Mouse (Mus musculus) cerebellum, postnatal 36 days (tissue): ENCODE measurements around the gene Cars2.
"Not testable (repeated sequence)": the region's sequence is repeated elsewhere in the genome, so short reads cannot be mapped to it uniquely, and the experiment has no call there.

Experiments
- DNase-seq, 2 experiments: peaks; one replicate each; pipeline ENCODE4 v3.0.0; 2021 to 2022; ENCODE audit warnings: mixed read lengths in 2 of 2

Gene Cars2

GRCm38 (mm10) chr8:11550281-11550948 lies at the start of gene Cars2:
Gene Cars2 (minus strand): TSS chr8:11550783.
- DNase-seq: peak; percentile 90 to 91

GRCm38 (mm10) chr8:11593222-11593884 lies 42.8 kb upstream of the Cars2 start:
- no peak for DNase-seq

DNA sequence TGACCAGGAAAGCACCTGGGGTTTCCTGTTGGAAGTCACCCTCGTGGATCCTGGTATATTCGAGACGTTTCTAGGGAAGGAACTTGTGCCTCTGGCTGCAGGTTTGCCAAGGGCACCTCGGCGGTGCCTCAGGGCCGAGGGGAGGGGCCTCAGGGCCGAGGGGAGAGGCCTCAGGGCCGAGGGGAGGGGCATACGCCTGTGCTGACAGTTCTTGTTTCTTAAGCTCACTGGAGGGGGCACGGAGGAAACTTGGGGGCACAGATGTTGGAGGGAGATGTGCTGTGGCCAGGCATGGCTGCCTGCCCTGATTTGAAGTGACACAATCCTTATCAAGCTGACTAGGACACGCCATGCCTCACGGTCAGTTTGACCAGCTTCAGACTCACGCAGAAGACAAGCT lies 41.7 kb upstream of the Cars2 start:
- DNase-seq: no peak

DNA sequence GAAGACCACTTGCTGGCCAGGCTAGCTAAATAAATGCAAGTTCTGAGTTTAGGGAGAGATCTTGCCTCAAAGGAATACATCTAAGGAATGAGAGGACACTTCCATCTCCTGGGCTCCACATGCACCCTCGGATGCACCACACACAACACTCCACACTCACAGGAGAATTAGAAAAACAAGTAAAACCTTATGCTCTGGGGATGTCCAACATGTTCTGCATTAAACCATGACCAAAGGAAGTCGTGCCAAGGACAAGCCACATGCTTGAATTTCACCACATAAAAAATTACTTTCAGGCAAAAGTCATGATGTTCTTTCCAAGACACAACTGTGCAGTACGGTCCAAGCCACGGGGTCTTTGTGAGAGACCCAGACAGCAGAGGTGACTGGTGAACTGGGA lies 41.3 kb upstream of the Cars2 start:
- no peak for DNase-seq

DNA sequence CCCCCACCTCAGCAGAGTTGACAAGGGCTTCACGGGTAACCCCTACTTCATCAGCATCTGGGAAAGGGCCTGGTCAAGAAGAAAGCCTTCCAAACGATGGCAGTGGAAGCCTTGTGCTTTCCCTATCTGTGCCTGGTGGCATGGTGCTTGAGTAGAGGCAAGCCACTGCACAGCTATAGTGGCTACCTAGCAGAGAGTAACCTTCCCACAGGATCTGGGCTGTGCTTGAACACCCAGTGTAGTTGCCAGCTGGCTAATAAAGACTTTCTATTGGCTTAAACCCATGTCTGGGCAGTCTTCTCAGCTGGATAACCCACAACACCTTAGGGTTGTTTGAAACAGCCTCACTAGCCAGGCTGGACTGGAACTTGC lies 35.8 kb upstream of the Cars2 start:
- no peak for DNase-seq

GRCm38 (mm10) chr8:11585513-11586373 lies 35.2 kb upstream of the Cars2 start:
- DNase-seq: no peak

DNA sequence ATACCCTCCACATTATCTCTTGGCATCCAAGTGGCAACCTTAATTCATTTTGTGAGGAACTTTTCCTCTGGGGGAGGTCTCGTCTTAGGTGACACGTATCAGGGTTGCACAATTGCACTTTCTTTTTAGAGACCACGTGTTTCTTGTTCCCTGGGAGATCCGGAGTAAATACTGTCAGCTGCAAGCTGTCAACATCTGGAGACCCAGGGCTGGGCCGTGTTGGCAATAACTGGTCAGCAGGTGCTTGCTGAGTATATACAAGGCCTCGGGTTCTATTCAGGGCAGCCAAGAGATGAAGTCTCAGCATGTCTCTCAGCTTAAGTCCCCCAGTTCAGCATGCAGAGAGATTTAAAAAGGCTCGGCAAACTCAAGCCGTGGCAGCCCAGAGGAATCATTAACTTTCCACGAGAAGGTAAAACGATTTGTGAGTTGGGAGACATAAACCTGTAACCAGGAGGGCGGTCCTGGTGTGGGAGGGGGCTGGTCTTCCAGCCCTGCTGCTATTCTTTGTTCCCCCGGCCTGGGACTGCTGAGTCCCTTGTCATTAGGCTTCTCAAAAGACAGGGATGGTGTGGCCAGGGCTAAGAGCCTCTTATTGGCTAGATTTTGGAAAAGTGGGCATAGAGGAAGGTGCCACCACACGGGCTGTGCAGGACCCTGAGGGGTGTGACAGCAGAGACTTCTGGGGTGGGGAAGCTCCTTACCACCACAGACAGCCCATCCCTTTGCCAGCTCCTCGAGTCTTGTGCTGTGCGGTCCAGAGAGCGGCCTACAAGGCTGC lies 25.2 kb upstream of the Cars2 start:
- no peak for DNase-seq

- DNase-seq: no peak
These were observed 24.5 kb upstream of the Cars2 start for GRCm38 (mm10) chr8:11574911-11575603.

DNA sequence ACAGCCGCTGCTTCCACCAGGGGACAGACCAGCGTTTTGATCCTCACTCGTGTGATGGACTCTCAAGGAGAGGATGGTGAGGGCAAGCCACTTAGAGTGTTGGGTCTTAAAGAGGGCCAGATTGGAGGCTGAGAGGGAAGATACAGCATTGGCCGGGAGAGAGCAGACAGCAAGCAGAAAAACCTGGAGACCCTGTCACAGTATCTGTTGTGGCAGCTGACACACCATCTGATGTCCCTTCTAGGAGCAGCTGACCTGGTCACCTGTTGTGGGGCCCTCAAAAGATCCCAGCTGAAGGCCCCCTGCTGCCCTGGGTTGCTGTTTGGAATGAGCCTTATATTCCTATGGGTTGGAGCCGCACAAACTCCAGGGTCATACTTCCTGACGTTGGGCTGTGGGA lies 21.8 kb upstream of the Cars2 start:
- no peak for DNase-seq

DNA sequence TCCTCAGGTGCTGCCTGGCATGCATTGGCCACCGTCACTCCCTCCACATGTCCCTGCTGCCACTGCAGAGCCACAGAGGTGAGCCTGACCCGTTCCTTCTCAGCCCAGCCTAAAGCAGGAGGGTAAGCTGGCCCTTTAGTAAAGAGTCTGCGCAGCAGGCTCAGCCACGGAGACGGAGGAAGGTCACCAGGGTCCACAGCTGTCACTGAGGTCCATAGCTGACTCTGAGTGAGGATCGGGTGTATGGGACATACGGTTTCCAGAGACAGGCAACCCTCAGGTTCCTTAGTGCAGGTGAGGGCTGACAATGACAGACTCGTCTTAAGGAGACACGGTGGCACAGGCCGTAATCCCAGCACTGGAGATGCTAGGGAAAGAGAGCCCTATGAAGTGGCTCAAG lies 21.4 kb upstream of the Cars2 start:
- DNase-seq: no peak

- no peak for DNase-seq
These were observed 20.2 kb upstream of the Cars2 start for GRCm38 (mm10) chr8:11570742-11571141.

- no peak for DNase-seq
These were observed 18.9 kb upstream of the Cars2 start for GRCm38 (mm10) chr8:11569260-11570097.

DNA sequence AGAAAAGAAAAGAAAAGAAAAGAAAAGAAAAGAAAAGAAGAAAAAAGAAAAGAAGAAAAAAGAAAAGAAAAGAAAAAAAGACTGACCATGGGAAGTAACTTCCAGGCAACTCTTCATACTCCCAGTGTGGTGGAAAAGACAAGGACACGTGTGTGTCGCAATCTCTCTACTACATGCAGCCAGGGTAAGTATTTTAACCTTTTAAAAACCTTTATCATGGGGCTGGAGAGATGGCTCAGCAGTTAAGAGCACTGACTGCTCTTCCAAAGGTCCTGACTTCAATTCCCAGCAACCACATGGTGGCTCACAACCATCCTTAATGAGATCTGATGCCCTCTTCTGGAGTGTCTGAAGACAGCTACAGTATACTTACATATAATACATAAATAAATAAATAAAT lies 17.6 kb upstream of the Cars2 start:
- DNase-seq: not testable (repeated sequence)

GRCm38 (mm10) chr8:11564721-11565120 lies 14.1 kb upstream of the Cars2 start:
- no peak for DNase-seq

DNA sequence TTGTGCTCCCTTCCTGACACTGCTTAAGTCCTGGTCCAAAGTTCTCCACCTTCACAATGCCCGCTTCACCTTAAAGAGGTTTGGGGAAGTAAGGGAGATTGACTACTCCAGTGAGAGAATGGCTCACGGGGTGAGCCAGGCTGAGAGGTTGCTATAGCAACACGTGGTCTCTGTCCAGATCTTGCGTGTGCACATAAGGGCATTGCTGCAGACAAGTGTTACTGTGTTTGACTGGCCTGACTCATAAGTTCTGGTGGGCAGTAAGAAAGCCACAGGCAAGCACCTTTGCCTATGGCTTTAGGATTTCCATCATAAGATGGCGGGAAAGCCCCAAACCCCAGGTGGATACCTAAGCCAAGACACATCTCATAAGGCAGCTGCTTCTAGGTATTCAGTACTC lies 13.7 kb upstream of the Cars2 start:
- no peak for DNase-seq

DNA sequence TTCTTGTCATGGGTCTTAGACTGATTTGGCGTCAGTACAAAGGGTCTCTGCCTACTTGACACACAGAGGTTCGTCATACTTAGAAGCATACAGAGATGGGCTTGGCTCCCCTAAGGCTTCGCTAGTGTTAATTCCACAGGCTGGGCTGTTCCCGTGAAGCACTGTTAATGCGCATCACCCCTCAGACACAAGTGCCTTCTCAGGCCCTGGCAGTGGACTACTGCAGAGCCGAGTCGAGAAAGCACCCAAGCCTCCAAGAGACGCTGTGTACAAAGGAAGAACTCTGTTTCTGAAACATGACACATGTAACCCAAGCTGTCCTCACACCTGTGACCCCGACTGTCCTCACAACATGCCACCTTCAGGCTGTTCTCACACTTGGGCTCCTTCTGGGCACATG lies 9.6 kb upstream of the Cars2 start:
- no peak for DNase-seq

DNA sequence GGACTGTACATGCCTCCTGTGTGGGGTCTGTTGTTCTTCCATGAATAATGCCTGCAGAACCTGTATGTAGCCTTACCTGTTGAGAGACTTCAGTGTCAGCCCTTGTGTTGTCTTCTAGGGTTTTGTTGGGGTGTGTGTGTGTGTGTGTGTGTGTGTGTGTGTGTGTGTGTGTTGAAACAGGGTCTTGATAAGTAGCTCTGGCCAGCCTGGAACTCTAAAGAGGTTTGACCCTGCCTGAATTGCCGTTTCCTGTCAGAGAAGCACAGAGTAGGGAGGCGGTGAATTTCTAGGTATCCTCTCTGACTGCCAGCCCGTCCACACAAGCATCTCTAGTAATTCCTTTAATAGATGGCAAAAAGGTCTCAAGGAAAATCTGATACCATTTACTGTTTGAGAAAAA lies 8.9 kb upstream of the Cars2 start:
- no peak for DNase-seq

DNA sequence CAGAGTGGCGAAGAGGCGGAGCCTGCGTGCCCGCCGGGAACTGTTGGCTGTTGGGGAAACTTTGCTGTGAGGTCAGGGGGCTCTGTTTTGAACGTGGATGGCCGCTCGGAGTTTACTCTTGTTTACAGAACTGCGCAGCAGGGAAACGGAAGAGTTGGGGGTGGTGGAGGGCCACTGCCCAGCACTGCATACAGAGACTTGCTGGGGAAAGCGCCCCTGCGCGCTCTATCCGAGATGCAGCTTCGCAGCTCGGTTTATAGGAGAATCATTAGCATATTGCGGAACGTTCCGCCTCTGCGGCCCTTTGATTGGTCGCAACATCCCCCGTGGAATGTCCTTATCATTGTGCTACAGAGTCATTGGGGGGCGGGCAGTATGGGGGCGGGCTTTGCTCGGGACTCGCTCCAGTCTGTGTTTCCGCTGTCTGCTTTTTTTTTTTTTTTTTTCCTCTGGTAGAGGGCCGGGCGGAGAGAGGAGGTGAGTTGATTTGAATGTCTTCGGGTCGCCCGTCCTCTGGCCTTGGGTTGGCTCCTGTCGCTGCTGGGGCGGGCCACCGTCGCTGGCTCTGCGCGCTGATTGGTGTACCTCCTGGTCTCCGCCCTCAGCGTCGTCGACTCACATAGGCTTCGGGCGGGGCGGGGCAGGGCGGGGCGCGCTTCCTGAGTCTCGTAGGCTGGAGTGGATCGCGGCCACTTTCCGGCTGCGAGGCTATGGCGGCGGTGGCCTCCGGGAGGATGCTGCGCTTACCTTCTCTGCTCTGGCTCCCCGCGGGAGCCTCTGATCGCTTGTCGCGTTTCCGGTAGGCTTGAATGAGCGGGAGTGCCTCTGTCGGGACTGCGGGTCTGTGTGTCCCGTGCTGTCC lies 7.4 kb upstream of the Cars2 start:
- DNase-seq: peak; percentile 97 to 98

DNA sequence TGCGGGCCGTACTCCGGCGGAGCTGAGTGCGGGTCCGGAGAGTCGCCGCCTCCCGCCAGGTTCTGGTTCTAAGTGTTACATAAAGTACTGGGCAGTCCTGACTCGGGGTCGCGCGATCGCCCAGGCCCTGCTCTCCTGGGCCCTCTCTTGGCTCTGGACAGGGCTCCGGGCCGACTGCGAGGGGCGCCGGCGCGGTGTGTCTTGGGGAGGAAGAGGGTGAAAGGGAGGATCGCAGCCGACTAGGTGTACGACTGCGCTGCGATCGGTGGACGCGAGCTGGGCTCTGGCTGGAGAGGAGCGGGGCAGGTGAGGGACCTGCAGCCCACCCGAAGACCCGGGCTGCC lies 6.8 kb upstream of the Cars2 start:
- no peak for DNase-seq

DNA sequence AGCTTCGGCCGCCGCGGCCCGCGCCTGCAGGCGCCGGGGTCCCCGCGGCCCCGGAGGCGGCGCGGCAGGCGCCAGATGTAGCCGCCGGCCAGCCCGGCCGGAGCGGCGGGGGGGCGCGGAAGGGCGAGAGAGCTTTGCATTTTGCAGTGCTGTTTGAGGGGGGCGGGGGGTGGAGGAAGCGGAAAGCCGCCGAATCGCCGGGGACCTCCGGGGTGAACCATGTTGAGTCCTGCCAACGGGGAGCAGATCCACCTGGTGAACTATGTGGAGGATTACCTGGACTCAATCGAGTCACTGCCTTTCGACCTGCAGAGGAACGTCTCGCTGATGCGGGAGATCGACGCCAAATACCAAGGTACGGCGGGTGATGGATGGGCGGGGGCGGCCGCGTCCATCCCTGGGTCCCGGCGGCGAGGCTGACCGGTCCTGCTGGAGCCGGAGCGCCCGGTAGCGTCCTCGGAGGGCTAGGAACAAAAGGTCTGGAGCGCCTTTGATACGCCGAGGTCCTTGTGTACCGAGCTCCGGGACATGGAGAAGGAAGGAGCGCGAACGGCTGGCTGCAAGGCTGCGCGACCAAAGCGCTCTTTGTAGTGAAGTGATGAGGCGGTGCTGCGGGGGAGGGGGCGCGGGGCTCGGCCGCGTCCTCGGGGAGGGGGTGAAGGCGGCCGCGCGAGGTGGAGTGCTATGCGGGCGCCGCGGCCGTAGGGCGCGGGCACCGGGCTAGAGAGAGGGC lies 6.3 kb upstream of the Cars2 start:
- peak; percentile 38 to 58 for DNase-seq
